Mouse (Mus musculus) midbrain, embryonic 12.5 days (tissue): Measurements from ENCODE around the gene Prtn3. TPM values are rescaled to one million over a fixed set of nuclear protein-coding genes. Genes with fewer than 3 reads are reported as not detected.

Experiments
- ATAC-seq: fragments of 200-750 bp; cut with Nextera tagmentation; 2 replicates; pipeline ENCODE4 v1.8.0; 2017; ENCODE audit warnings: low read depth, moderate TSS enrichment, moderate library complexity; ENCODE audit not compliant: low FRiP score
- H3K27ac ChIP-seq: fragments of 300-500 bp; sonication (generic); replicated peaks from 2 replicates; pipeline ENCODE4 v1.5.1; 2016; ENCODE audit warnings: mild to moderate bottlenecking
- H3K27me3 ChIP-seq: fragments of 300-500 bp; sonication (generic); 2 replicates; pipeline ENCODE4 v1.6.1; 2016; ENCODE audit warnings: mild to moderate bottlenecking
- H3K36me3 ChIP-seq: fragments of 300-500 bp; sonication (generic); 2 replicates; pipeline ENCODE4 v1.6.1; 2016
- H3K4me1 ChIP-seq: fragments of 300-500 bp; sonication (generic); 2 replicates; pipeline ENCODE4 v1.6.1; 2016
- H3K4me2 ChIP-seq: fragments of 300-500 bp; sonication (generic); replicated peaks from 2 replicates; pipeline ENCODE4 v1.6.1; 2016; ENCODE audit warnings: mild to moderate bottlenecking, moderate library complexity
- H3K4me3 ChIP-seq: fragments of 300-500 bp; sonication (generic); 2 replicates; pipeline ENCODE4 v1.5.1; 2016; ENCODE audit warnings: mild to moderate bottlenecking
- H3K9ac ChIP-seq: fragments of 300-500 bp; sonication (generic); replicated peaks from 2 replicates; pipeline ENCODE4 v1.6.1; 2016; ENCODE audit warnings: mild to moderate bottlenecking, moderate library complexity
- H3K9me3 ChIP-seq: fragments of 300-500 bp; sonication (generic); 2 replicates; pipeline ENCODE4 v1.6.1; 2016; ENCODE audit warnings: mild to moderate bottlenecking
- WGBS: fragments of 180-500 bp; shearing (Covaris S2); methylation state at CpG from one replicate; pipeline ENCODE4 v1.1.7; 2016; 5-methylcytosine and 5-hydroxymethylcytosine counted together
- polyA plus RNA-seq: library from polyadenylated mRNA; unstranded; fragments of >200 nt; fragmentation: Nextera tagmentation; extraction: Ambion mirVana; gene quantifications from 2 replicates; pipeline ENCODE4 v1.2.1, GENCODE M21; 2016

The Prtn3 gene
- polyA plus RNA-seq, 1 experiment from 2014 or later, result 14.3 TPM

GRCm38 (mm10) chr10:79926491-79927323 lies 52.4 kb downstream of the Prtn3 start, which contains the start of gene Arid3a:
Gene Arid3a (plus strand): TSS chr10:79927043.
- Histone ChIP-seq H3K27ac (peak within 1 kb of the TSS; percentile 90), H3K36me3 (peaks cover 12% of the 10 kb centered on the region), H3K4me2 (peak within 1 kb of the TSS; percentile 88), H3K9me3 (no peaks in the 10 kb centered on the region), H3K27me3 (peaks cover 30% of the 10 kb centered on the region), H3K4me3 (peak within 1 kb of the TSS; percentile 90), H3K9ac (peak within 1 kb of the TSS; percentile 88), H3K4me1 (peaks cover 49% of the 10 kb centered on the region)
- WGBS, result under 1% methylated on average over 63 of the region's 63 CpGs
- ATAC-seq, result peak; percentile 70

GRCm38 (mm10) chr10:79927324-79928029 lies 53.2 kb downstream of the Prtn3 start:
- H3K4me1 ChIP-seq, result peaks cover 55% of the 10 kb centered on the region
- peak overlapping the region; percentile 88 for H3K9ac ChIP-seq
- ATAC-seq, result peak; percentile 41
- H3K27ac ChIP-seq, result peak overlapping the region; percentile 90
- H3K36me3 ChIP-seq, result peaks cover 20% of the 10 kb centered on the region
- peaks cover 23% of the 10 kb centered on the region for H3K27me3 ChIP-seq
- no peaks in the 10 kb centered on the region for H3K9me3 ChIP-seq
- H3K4me2 ChIP-seq, result peak overlapping the region; percentile 88
- peak overlapping the region; percentile 90 for H3K4me3 ChIP-seq
- 0% methylated on average over 54 of the region's 54 CpGs for WGBS

- Histone ChIP-seq H3K9me3 (no peaks in the 10 kb centered on the region), H3K36me3 (peaks cover 26% of the 10 kb centered on the region), H3K9ac (peak overlapping the region; percentile 88), H3K4me1 (peaks cover 62% of the 10 kb centered on the region), H3K4me2 (peak overlapping the region; percentile 88), H3K4me3 (peak overlapping the region; percentile 90), H3K27ac (peak overlapping the region; percentile 90), H3K27me3 (peaks cover 16% of the 10 kb centered on the region)
- ATAC-seq, result no peak
- WGBS, result 0% methylated on average over 23 of the region's 29 CpGs
These were observed 53.9 kb downstream of the Prtn3 start for GRCm38 (mm10) chr10:79928030-79928694.

GRCm38 (mm10) chr10:79928907-79929701 lies 54.8 kb downstream of the Prtn3 start:
- peaks cover 31% of the 10 kb centered on the region for H3K36me3 ChIP-seq
- H3K27me3 ChIP-seq, result peaks cover 8% of the 10 kb centered on the region
- no peak for ATAC-seq
- 31% methylated on average over 9 of the region's 9 CpGs for WGBS
- no peaks in the 10 kb centered on the region for H3K9me3 ChIP-seq
- peaks cover 65% of the 10 kb centered on the region for H3K4me1 ChIP-seq
- H3K4me3 ChIP-seq, result peak overlapping the region; percentile 90
- peak overlapping the region; percentile 88 for H3K9ac ChIP-seq
- peak overlapping the region; percentile 88 for H3K4me2 ChIP-seq
- peak overlapping the region; percentile 90 for H3K27ac ChIP-seq

- peaks cover 62% of the 10 kb centered on the region for H3K4me1 ChIP-seq
- H3K27me3 ChIP-seq, result peaks cover 6% of the 10 kb centered on the region
- H3K4me3 ChIP-seq, result 0 out of 2 replicates have a peak overlapping the region, but pooled peaks have one; percentile 4
- no peak for ATAC-seq
- peak overlapping the region; percentile 88; the same call in 1 of the 2 replicates for H3K4me2 ChIP-seq
- no peak overlapping the region for H3K27ac ChIP-seq
- 87% methylated on average over 18 of the region's 18 CpGs for WGBS
- H3K9me3 ChIP-seq, result no peaks in the 10 kb centered on the region
- 0 out of 2 replicates have a peak overlapping the region, but pooled peaks have one; percentile 37 for H3K9ac ChIP-seq
- H3K36me3 ChIP-seq, result peaks cover 31% of the 10 kb centered on the region
These were observed 55.9 kb downstream of the Prtn3 start for GRCm38 (mm10) chr10:79929967-79930825.

- peaks cover 31% of the 10 kb centered on the region for H3K36me3 ChIP-seq
- H3K27ac ChIP-seq, result no peak overlapping the region
- H3K27me3 ChIP-seq, result peaks cover 4% of the 10 kb centered on the region
- H3K9me3 ChIP-seq, result no peaks in the 10 kb centered on the region
- 87% methylated on average over 16 of the region's 16 CpGs for WGBS
- peaks cover 57% of the 10 kb centered on the region for H3K4me1 ChIP-seq
- no peak overlapping the region for H3K4me2 ChIP-seq
- no peak for ATAC-seq
- H3K4me3 ChIP-seq, result 0 out of 2 replicates have a peak overlapping the region, but pooled peaks have one; percentile 3
- H3K9ac ChIP-seq, result 0 out of 2 replicates have a peak overlapping the region, but pooled peaks have one; percentile 37
These were observed 56.5 kb downstream of the Prtn3 start for GRCm38 (mm10) chr10:79930826-79931186.

GRCm38 (mm10) chr10:79931797-79932196 lies 57.5 kb downstream of the Prtn3 start:
- H3K4me2 ChIP-seq, result no peak overlapping the region
- H3K4me1 ChIP-seq, result peaks cover 50% of the 10 kb centered on the region
- no peaks in the 10 kb centered on the region for H3K27me3 ChIP-seq
- peaks cover 31% of the 10 kb centered on the region for H3K36me3 ChIP-seq
- no peaks in the 10 kb centered on the region for H3K9me3 ChIP-seq
- H3K4me3 ChIP-seq, result no peak overlapping the region
- H3K9ac ChIP-seq, result no peak overlapping the region
- no peak for ATAC-seq
- H3K27ac ChIP-seq, result no peak overlapping the region
- 86% methylated on average over 9 of the region's 9 CpGs for WGBS

GRCm38 (mm10) chr10:79932736-79933135 lies 58.5 kb downstream of the Prtn3 start:
- H3K4me3 ChIP-seq, result no peak overlapping the region
- no peaks in the 10 kb centered on the region for H3K9me3 ChIP-seq
- no peak overlapping the region for H3K4me2 ChIP-seq
- H3K4me1 ChIP-seq, result peaks cover 56% of the 10 kb centered on the region
- peaks cover 37% of the 10 kb centered on the region for H3K36me3 ChIP-seq
- H3K27me3 ChIP-seq, result no peaks in the 10 kb centered on the region
- 15% methylated on average over 8 of the region's 8 CpGs for WGBS
- peak overlapping the region; percentile 32; the same call in 1 of the 2 replicates for H3K27ac ChIP-seq
- 0 out of 2 replicates have a peak overlapping the region, but pooled peaks have one; percentile 16 for H3K9ac ChIP-seq
- ATAC-seq, result no peak
